Mouse (Mus musculus): ENCODE data around the gene Ace.

The Ace gene

GRCm38 (mm10) chr11:105946694-105947154 is 21.0 kb upstream of the Ace start:
- ATAC-seq (ENCODE audit: low TSS enrichment): no peak

- ATAC-seq (ENCODE audit: low TSS enrichment): no peak
These were observed 19.5 kb upstream of the Ace start for GRCm38 (mm10) chr11:105948255-105948654.

GRCm38 (mm10) chr11:105950519-105950918 is 17.2 kb upstream of the Ace start:
- no peak for ATAC-seq (ENCODE audit: low TSS enrichment)

- no peak for ATAC-seq (ENCODE audit: low TSS enrichment)
These were observed 16.1 kb upstream of the Ace start for GRCm38 (mm10) chr11:105951601-105952044.

- ATAC-seq (ENCODE audit: low TSS enrichment): no peak
These were observed 15.6 kb upstream of the Ace start for GRCm38 (mm10) chr11:105952111-105952510.

- no peak for ATAC-seq (ENCODE audit: low TSS enrichment)
These were observed 14.8 kb upstream of the Ace start, which contains the start of gene Cyb561 for GRCm38 (mm10) chr11:105952911-105953386. TSS of gene Cyb561 (minus strand) at chr11:105953336.

- ATAC-seq (ENCODE audit: low TSS enrichment): no peak
These were observed 14.3 kb upstream of the Ace start for GRCm38 (mm10) chr11:105953402-105953801.

GRCm38 (mm10) chr11:105955815-105956430 is 11.8 kb upstream of the Ace start:
- no peak for ATAC-seq (ENCODE audit: low TSS enrichment)

GRCm38 (mm10) chr11:105957501-105957900 is 10.2 kb upstream of the Ace start:
- ATAC-seq (ENCODE audit: low TSS enrichment): no peak

- ATAC-seq (ENCODE audit: low TSS enrichment): no peak
These were observed 9.2 kb upstream of the Ace start for GRCm38 (mm10) chr11:105958566-105958965.

GRCm38 (mm10) chr11:105959355-105959754 is 8.4 kb upstream of the Ace start:
- peak; percentile 81 for ATAC-seq (ENCODE audit: low TSS enrichment)

GRCm38 (mm10) chr11:105964691-105965090 is 3.1 kb upstream of the Ace start:
- no peak for ATAC-seq (ENCODE audit: low TSS enrichment)

GRCm38 (mm10) chr11:105966288-105966687 is 1.5 kb upstream of the Ace start:
- ATAC-seq (ENCODE audit: low TSS enrichment): no peak

- ATAC-seq (ENCODE audit: low TSS enrichment): no peak
These were observed 1.2 kb downstream of the Ace start for GRCm38 (mm10) chr11:105968948-105969347.

GRCm38 (mm10) chr11:105969516-105969915 is 1.8 kb downstream of the Ace start:
- no peak for ATAC-seq (ENCODE audit: low TSS enrichment)

- no peak for ATAC-seq (ENCODE audit: low TSS enrichment)
These were observed 6.8 kb downstream of the Ace start for GRCm38 (mm10) chr11:105974593-105974992.

- ATAC-seq (ENCODE audit: low TSS enrichment): no peak
These were observed 7.3 kb downstream of the Ace start for GRCm38 (mm10) chr11:105975050-105975449.

GRCm38 (mm10) chr11:105975636-105976035 is 7.9 kb downstream of the Ace start:
- no peak for ATAC-seq (ENCODE audit: low TSS enrichment)

GRCm38 (mm10) chr11:105978232-105978631 is 10.5 kb downstream of the Ace start:
- ATAC-seq (ENCODE audit: low TSS enrichment): no peak

GRCm38 (mm10) chr11:105978634-105979033 is 10.9 kb downstream of the Ace start:
- ATAC-seq (ENCODE audit: low TSS enrichment): no peak

- ATAC-seq (ENCODE audit: low TSS enrichment): no peak
These were observed 16.7 kb downstream of the Ace start for GRCm38 (mm10) chr11:105984452-105984851.

GRCm38 (mm10) chr11:105987446-105987845 is 19.7 kb downstream of the Ace start:
- no peak for ATAC-seq (ENCODE audit: low TSS enrichment)

GRCm38 (mm10) chr11:105989446-105989845 is 21.7 kb downstream of the Ace start:
- no peak for ATAC-seq (ENCODE audit: low TSS enrichment)

GRCm38 (mm10) chr11:105990231-105990630 is 22.5 kb downstream of the Ace start:
- ATAC-seq (ENCODE audit: low TSS enrichment): no peak

Measured in frontal cortex, adult (tissue).